In the genomic region with DNA sequence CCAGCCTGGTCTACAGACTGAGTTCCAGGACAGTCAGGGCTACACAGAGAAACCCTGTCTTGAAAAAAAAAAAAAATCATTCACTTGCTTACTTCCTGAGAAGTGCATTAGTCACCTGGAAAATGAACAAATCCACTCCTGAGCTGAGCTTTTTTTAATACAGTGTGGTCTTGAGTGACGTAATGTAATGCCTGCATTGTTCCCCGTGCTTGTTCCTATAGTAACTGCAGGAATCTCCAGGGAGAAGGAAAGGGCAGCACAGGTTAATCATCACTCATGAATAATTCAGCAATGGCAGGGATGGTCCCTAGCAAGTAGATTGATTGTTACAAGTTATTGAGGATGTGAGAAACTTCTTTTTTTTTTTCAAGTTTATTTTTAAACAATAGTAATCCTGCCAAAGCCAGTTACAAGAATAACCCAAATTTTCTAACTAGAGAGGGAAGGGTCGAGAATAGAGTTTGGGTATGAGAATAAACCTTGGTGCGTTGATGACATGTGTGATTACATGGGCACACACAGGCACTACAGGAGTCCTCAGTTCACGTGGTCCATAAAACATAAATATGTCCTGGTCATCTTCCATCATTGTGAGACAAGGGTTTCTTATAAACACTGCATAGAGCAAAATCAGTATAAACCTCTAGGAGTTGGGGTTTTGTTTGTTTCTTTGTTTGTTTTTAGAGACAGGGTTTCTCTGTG, we compare ENCODE assay signal across 11 mouse cellular contexts. TPM values are rescaled to one million over a fixed set of nuclear protein-coding genes. Genes with fewer than 3 reads are reported as not detected.
DNase-seq lines count a peak whose midpoint lies in the region; ATAC-seq and TF ChIP-seq lines count a peak whose summit lies in the region.
"Had no signal": no experiment of that assay in that cellular context is flagged by ENCODE, and none has a peak within 500 bp of the region (broad histone marks: within the 10 kb centered on the region; RNA-seq: fewer than 3 reads in every experiment).

No protein-coding gene starts in this region.

- no peak for TF ChIP-seq CTCF in lung, embryonic 14.5 days (IDR thresholded peaks at IDR 0.05; ENCODE audit: low read depth)

- H3K4me3 ChIP-seq in lung, embryonic 14.5 days (ENCODE audit: low read depth, low read length), result no peak overlapping the region
- no peak overlapping the region for H3K4me3 ChIP-seq in hindbrain, embryonic 13.5 days
- H3K4me3 ChIP-seq in neural tube, embryonic 13.5 days, result no peak overlapping the region

- no peaks in the 10 kb centered on the region for H3K4me1 ChIP-seq in lung, embryonic 14.5 days (ENCODE audit: insufficient read depth)
- no peaks in the 10 kb centered on the region for H3K4me1 ChIP-seq in hindbrain, embryonic 13.5 days (replicated peaks)
- peaks cover 10% of the 10 kb centered on the region; the same call in 1 of the 2 replicates for H3K4me1 ChIP-seq in neural tube, embryonic 13.5 days (replicated peaks)

- H3K9ac ChIP-seq in lung, embryonic 14.5 days, result no peak overlapping the region
- no peak overlapping the region for H3K9ac ChIP-seq in hindbrain, embryonic 13.5 days
- H3K9ac ChIP-seq in neural tube, embryonic 13.5 days, result no peak overlapping the region

- H3K36me3 ChIP-seq in lung, embryonic 14.5 days (ENCODE audit: insufficient read depth), result no peaks in the 10 kb centered on the region
- no peaks in the 10 kb centered on the region for H3K36me3 ChIP-seq in hindbrain, embryonic 13.5 days
- H3K36me3 ChIP-seq in neural tube, embryonic 13.5 days, result no peaks in the 10 kb centered on the region

- intact Hi-C loops in heart, postnatal 14 days (cut with DNase I), result no loop called here

- H3K4me2 ChIP-seq in lung, embryonic 14.5 days, result no peak overlapping the region
- no peak overlapping the region for H3K4me2 ChIP-seq in hindbrain, embryonic 13.5 days
- no peak overlapping the region for H3K4me2 ChIP-seq in neural tube, embryonic 13.5 days

- H3K27ac ChIP-seq in lung, embryonic 14.5 days (ENCODE audit: low read depth), result no peak overlapping the region
- H3K27ac ChIP-seq in hindbrain, embryonic 13.5 days, result no peak overlapping the region
- H3K27ac ChIP-seq in neural tube, embryonic 13.5 days (replicated peaks), result no peak overlapping the region

- peak; percentile 47 for ATAC-seq in lung, embryonic 14.5 days (ENCODE audit: insufficient read depth)
- peak; percentile 83 for ATAC-seq in hindbrain, embryonic 13.5 days (ENCODE audit: low FRiP score)
- peak; percentile 79 for ATAC-seq in neural tube, embryonic 13.5 days (ENCODE audit: low read depth)

- peak; percentile 28 for DNase-seq in lung, embryonic 14.5 days
- no peak for DNase-seq in lung, adult 18-20 months
- DNase-seq in embryo, embryonic 10.5 days (ENCODE audit: low spot score), result peak; percentile 80
- no peak for DNase-seq in heart, postnatal 14 days
- no peak for DNase-seq in left cerebral cortex, adult 18-20 months (ENCODE audit: low spot score in 2 of 2)
- no peak for DNase-seq in lung, postnatal 4 days
- DNase-seq: gastrocnemius, postnatal 25 days; layer of hippocampus, adult 9-11 months had no signal

- no peaks in the 10 kb centered on the region for H3K27me3 ChIP-seq in lung, embryonic 14.5 days (ENCODE audit: insufficient read depth, low read length)
- H3K27me3 ChIP-seq in hindbrain, embryonic 13.5 days, result no peaks in the 10 kb centered on the region
- no peaks in the 10 kb centered on the region for H3K27me3 ChIP-seq in neural tube, embryonic 13.5 days

- H3K9me3 ChIP-seq in lung, embryonic 14.5 days (ENCODE audit: low read depth, low read length), result no peaks in the 10 kb centered on the region
- H3K9me3 ChIP-seq in hindbrain, embryonic 13.5 days, result no peaks in the 10 kb centered on the region
- no peaks in the 10 kb centered on the region for H3K9me3 ChIP-seq in neural tube, embryonic 13.5 days

- WGBS in lung, embryonic 14.5 days, result 60% methylated on average over 5 of the region's 5 CpGs
- 23% methylated on average over 5 of the region's 5 CpGs for WGBS in hindbrain, embryonic 13.5 days
- 27% methylated on average over 5 of the region's 5 CpGs for WGBS in neural tube, embryonic 13.5 days

RNA-seq across cellular contexts. Expression of gene Cubn, which starts 8.8 kb away (rescaled TPM):
- 1.4 and 1.5 TPM in 2 replicates for polyA plus RNA-seq in lung, embryonic 14.5 days (2014; fragmentation: Nextera tagmentation; extraction: Ambion mirVana)
- 0.19 and 0.22 TPM in 2 replicates for polyA plus RNA-seq in hindbrain, embryonic 13.5 days (2015; fragmentation: Nextera tagmentation; extraction: Ambion mirVana)
- polyA plus RNA-seq in neural tube, embryonic 13.5 days (2015; fragmentation: Nextera tagmentation; extraction: Ambion mirVana), result 0.31 and 0.32 TPM in 2 replicates
- 1 to 10 TPM; 1.2 TPM for total RNA-seq in heart, postnatal 14 days (2021)
- total RNA-seq in left cerebral cortex, adult 18-20 months (2021), result under 1 TPM; 0.35 to 0.42 TPM
- total RNA-seq: hematopoietic stem cell, adult 5-6 weeks had no signal

RNA-seq across cellular contexts. Expression of gene Trdmt1, which starts 44.0 kb away (rescaled TPM):
- 18.1 TPM in 2 replicates for polyA plus RNA-seq in lung, embryonic 14.5 days (2014; fragmentation: Nextera tagmentation; extraction: Ambion mirVana)
- 7.8 and 9.7 TPM in 2 replicates for polyA plus RNA-seq in hindbrain, embryonic 13.5 days (2015; fragmentation: Nextera tagmentation; extraction: Ambion mirVana)
- 7.5 and 9.9 TPM in 2 replicates for polyA plus RNA-seq in neural tube, embryonic 13.5 days (2015; fragmentation: Nextera tagmentation; extraction: Ambion mirVana)
- 1 to 10 TPM; 6.6 to 9.1 TPM for total RNA-seq in heart, postnatal 14 days (2021)
- 1 to 10 TPM; 4.2 to 5.0 TPM for total RNA-seq in left cerebral cortex, adult 18-20 months (2021)

Comparison
In these comparisons a context has a peak if more than half of its experiments do, and no peak if none do; other contexts are left out.
1. DNase-seq: peak in lung, embryonic 14.5 days (single experiment) and embryo, embryonic 10.5 days (single experiment); none in lung, adult 18-20 months (0 of 2), heart, postnatal 14 days (0 of 2), left cerebral cortex, adult 18-20 months (0 of 2) and lung, postnatal 4 days (0 of 2).
2. Peak in every context shown above with its lines, with median percentiles within 50 percentile points of each other: ATAC-seq.